Mouse (Mus musculus) gastrocnemius, adult 8-10 months (tissue): Measurements from ENCODE around the gene Samd4. TPM values are rescaled to one million over a fixed set of nuclear protein-coding genes. Genes with fewer than 3 reads are reported as not detected.

ENCODE experiments used
- DNase-seq, 2 experiments: peaks; one replicate each; pipeline ENCODE4 v3.0.0; 2022; ENCODE audit warnings: low spot score in 2 of 2
- total RNA-seq, 4 experiments: library from RNA; stranded (reverse); gene quantifications; 2 replicates each; pipeline ENCODE4 v1.2.4; 2022

The Samd4 gene
- total RNA-seq, 4 experiments from 2014 or later = 47.4 to 69.0 (median 56.6) TPM

GRCm38 (mm10) chr14:46994704-46995103 lies 112.0 kb downstream of the Samd4 start:
- DNase-seq = no peak

GRCm38 (mm10) chr14:46999321-47000025 lies 116.8 kb downstream of the Samd4 start:
- DNase-seq = peak in 1 of 2 experiments; percentile 28

GRCm38 (mm10) chr14:47000096-47000736 lies 117.6 kb downstream of the Samd4 start:
- peak in 1 of 2 experiments; percentile 44 for DNase-seq

- DNase-seq = peak in 1 of 2 experiments; percentile 33
These were observed 118.4 kb downstream of the Samd4 start for GRCm38 (mm10) chr14:47000786-47001761.

GRCm38 (mm10) chr14:47004161-47004560 lies 121.5 kb downstream of the Samd4 start:
- peak in 1 of 2 experiments; percentile 23 for DNase-seq

- DNase-seq = peak in 1 of 2 experiments; percentile 23
These were observed 128.8 kb downstream of the Samd4 start for GRCm38 (mm10) chr14:47011171-47012139.

- no peak for DNase-seq
These were observed 133.0 kb downstream of the Samd4 start for GRCm38 (mm10) chr14:47015618-47016017.

- no peak for DNase-seq
These were observed 135.0 kb downstream of the Samd4 start for GRCm38 (mm10) chr14:47017658-47018057.

- DNase-seq = no peak
These were observed 138.2 kb downstream of the Samd4 start for GRCm38 (mm10) chr14:47020886-47021285.

GRCm38 (mm10) chr14:47023529-47023928 lies 140.9 kb downstream of the Samd4 start:
- DNase-seq = no peak

GRCm38 (mm10) chr14:47027431-47028118 lies 144.9 kb downstream of the Samd4 start:
- DNase-seq = no peak

- no peak for DNase-seq
These were observed 148.9 kb downstream of the Samd4 start for GRCm38 (mm10) chr14:47031542-47031941.

- DNase-seq = no peak
These were observed 149.5 kb downstream of the Samd4 start for GRCm38 (mm10) chr14:47032140-47032539.

- DNase-seq = no peak
These were observed 150.8 kb downstream of the Samd4 start for GRCm38 (mm10) chr14:47033423-47033822.

- DNase-seq = no peak
These were observed 159.0 kb downstream of the Samd4 start for GRCm38 (mm10) chr14:47041699-47042098.

- DNase-seq = no peak
These were observed 166.4 kb downstream of the Samd4 start for GRCm38 (mm10) chr14:47049051-47049450.

- no peak for DNase-seq
These were observed 169.3 kb downstream of the Samd4 start for GRCm38 (mm10) chr14:47051743-47052610.

- no peak for DNase-seq
These were observed 170.4 kb downstream of the Samd4 start for GRCm38 (mm10) chr14:47053101-47053500.

- no peak for DNase-seq
These were observed 171.2 kb downstream of the Samd4 start for GRCm38 (mm10) chr14:47053824-47054223.
